Mouse (Mus musculus) ovary, postnatal 14 days (tissue): ENCODE results near the gene Dnajb2.
"Not testable (repeated sequence)": the region's sequence is repeated elsewhere in the genome, so short reads cannot be mapped to it uniquely, and the experiment has no call there.

Experiments
- DNase-seq: peaks from one replicate; pipeline ENCODE4 v3.0.0; 2022; ENCODE audit warnings: low spot score

Gene Dnajb2

GRCm38 (mm10) chr1:75219078-75219477 is 17.1 kb upstream of the Dnajb2 start:
- DNase-seq, result peak; percentile 67

GRCm38 (mm10) chr1:75219531-75219930 is 16.7 kb upstream of the Dnajb2 start, which contains the start of gene Tuba4a:
Gene Tuba4a (minus strand): TSS chr1:75219865.
- no peak for DNase-seq

- DNase-seq, result no peak
Observed at GRCm38 (mm10) chr1:75221538-75221937, 14.7 kb upstream of the Dnajb2 start.

- DNase-seq, result no peak
Observed at GRCm38 (mm10) chr1:75222926-75223325, 13.3 kb upstream of the Dnajb2 start.

GRCm38 (mm10) chr1:75223532-75223931 is 12.7 kb upstream of the Dnajb2 start:
- no peak for DNase-seq

- DNase-seq, result no peak
Observed at GRCm38 (mm10) chr1:75225473-75225872, 10.7 kb upstream of the Dnajb2 start.

- DNase-seq, result no peak
Observed at GRCm38 (mm10) chr1:75226138-75226537, 10.1 kb upstream of the Dnajb2 start.

- no peak for DNase-seq
Observed at GRCm38 (mm10) chr1:75227653-75228052, 8.6 kb upstream of the Dnajb2 start.

- DNase-seq, result no peak
Observed at GRCm38 (mm10) chr1:75229158-75229557, 7.0 kb upstream of the Dnajb2 start.

GRCm38 (mm10) chr1:75230335-75230994 is 5.7 kb upstream of the Dnajb2 start:
- DNase-seq, result no peak

- DNase-seq, result no peak
Observed at GRCm38 (mm10) chr1:75231224-75231623, 5.0 kb upstream of the Dnajb2 start.

GRCm38 (mm10) chr1:75231664-75232152 is 4.5 kb upstream of the Dnajb2 start, which contains the start of gene A630095N17Rik:
Gene A630095N17Rik (minus strand): TSS chr1:75232102.
- no peak for DNase-seq

- DNase-seq, result not testable (repeated sequence)
Observed at GRCm38 (mm10) chr1:75232489-75232888, 3.7 kb upstream of the Dnajb2 start.

GRCm38 (mm10) chr1:75234606-75235005 is 1.6 kb upstream of the Dnajb2 start:
- DNase-seq, result peak; percentile 25

- no peak for DNase-seq
Observed at GRCm38 (mm10) chr1:75239591-75239990, 3.4 kb downstream of the Dnajb2 start.

GRCm38 (mm10) chr1:75243411-75243810 is 7.2 kb downstream of the Dnajb2 start:
- DNase-seq, result no peak

GRCm38 (mm10) chr1:75244175-75244826 is 8.1 kb downstream of the Dnajb2 start:
- no peak for DNase-seq

- DNase-seq, result no peak
Observed at GRCm38 (mm10) chr1:75244836-75245235, 8.6 kb downstream of the Dnajb2 start.

- no peak for DNase-seq
Observed at GRCm38 (mm10) chr1:75247071-75247930, 11.1 kb downstream of the Dnajb2 start.

GRCm38 (mm10) chr1:75248041-75248772 is 12.0 kb downstream of the Dnajb2 start:
- no peak for DNase-seq

GRCm38 (mm10) chr1:75250498-75250897 is 14.3 kb downstream of the Dnajb2 start:
- DNase-seq, result no peak
